24 mouse cellular contexts compared by ENCODE assay signal in the genomic region with DNA sequence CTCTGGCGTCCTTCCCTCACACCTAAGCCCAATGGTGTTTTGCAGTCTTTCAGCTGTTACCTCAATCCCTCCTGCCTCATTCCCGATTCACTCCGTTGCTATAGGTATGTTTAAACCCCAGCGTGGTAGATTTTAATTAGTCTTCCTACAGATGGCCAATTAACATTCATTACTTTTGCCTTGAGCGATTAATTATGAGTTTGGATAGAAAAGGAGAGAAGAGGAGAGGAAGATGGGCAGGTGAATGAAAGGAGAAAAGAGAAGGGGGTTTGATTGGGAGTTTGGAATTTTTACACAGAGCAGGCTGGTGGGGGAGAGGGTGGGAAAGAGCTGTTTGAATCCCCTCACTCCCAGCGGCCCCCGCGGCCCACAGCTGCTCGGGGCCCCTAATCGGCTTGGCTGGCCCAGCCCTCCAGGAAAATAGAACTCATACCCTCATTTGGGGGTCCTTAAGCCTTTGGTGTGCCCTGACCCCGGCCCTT. TPM values are rescaled to one million over a fixed set of nuclear protein-coding genes. Genes with fewer than 3 reads are reported as not detected.
DNase-seq lines count a peak whose midpoint lies in the region; ATAC-seq and TF ChIP-seq lines count a peak whose summit lies in the region.
"Had no signal": no experiment of that assay in that cellular context is flagged by ENCODE, and none has a peak within 500 bp of the region (broad histone marks: within the 10 kb centered on the region; RNA-seq: fewer than 3 reads in every experiment).

No protein-coding gene starts in this region.

- H3K4me1 ChIP-seq in midbrain, embryonic 10.5 days, result peaks cover 40% of the 10 kb centered on the region
- H3K4me1 ChIP-seq in midbrain, embryonic 16.5 days (ENCODE audit: control insufficient read depth, insufficient read depth, low read length), result peaks cover 5% of the 10 kb centered on the region; the same call in 1 of the 2 replicates
- H3K4me1 ChIP-seq in forebrain, embryonic 15.5 days, result peaks cover 15% of the 10 kb centered on the region
- H3K4me1 ChIP-seq in midbrain, embryonic 13.5 days (replicated peaks), result peaks cover 11% of the 10 kb centered on the region
- no peaks in the 10 kb centered on the region for H3K4me1 ChIP-seq in lung, adult 2 months (ENCODE audit: control insufficient read depth, insufficient read depth, low read length)
- H3K4me1 ChIP-seq: embryonic facial prominence, embryonic 12.5 days; heart, embryonic 13.5 days had no signal

- TF ChIP-seq POLR2A in lung, adult 2 months (IDR thresholded peaks at IDR 0.05; ENCODE audit: borderline replicate concordance, extremely low read depth, low read depth, low read length), result no peak

- TF ChIP-seq CTCF in lung, adult 2 months (IDR thresholded peaks at IDR 0.05; ENCODE audit: insufficient read depth, low read length), result no peak

- no peaks in the 10 kb centered on the region for H3K36me3 ChIP-seq in midbrain, embryonic 10.5 days
- H3K36me3 ChIP-seq in midbrain, embryonic 16.5 days (ENCODE audit: control insufficient read depth, insufficient read depth, low read length), result no peaks in the 10 kb centered on the region
- H3K36me3 ChIP-seq in forebrain, embryonic 15.5 days, result no peaks in the 10 kb centered on the region
- H3K36me3 ChIP-seq in midbrain, embryonic 13.5 days, result no peaks in the 10 kb centered on the region
- H3K36me3 ChIP-seq: embryonic facial prominence, embryonic 12.5 days; heart, embryonic 13.5 days had no signal

- H3K27ac ChIP-seq in midbrain, embryonic 10.5 days (replicated peaks), result peak overlapping the region; percentile 72
- no peak overlapping the region for H3K27ac ChIP-seq in midbrain, embryonic 16.5 days (ENCODE audit: low read length)
- H3K27ac ChIP-seq in forebrain, embryonic 15.5 days (replicated peaks), result peak overlapping the region; percentile 77
- no peak overlapping the region for H3K27ac ChIP-seq in midbrain, embryonic 13.5 days
- H3K27ac ChIP-seq: embryonic facial prominence, embryonic 12.5 days; heart, embryonic 13.5 days; left cerebral cortex, adult 2 months had no signal

- no peak overlapping the region for H3K4me2 ChIP-seq in midbrain, embryonic 16.5 days (ENCODE audit: low read length)
- H3K4me2 ChIP-seq in forebrain, embryonic 15.5 days (replicated peaks), result peak overlapping the region; percentile 45
- H3K4me2 ChIP-seq in midbrain, embryonic 13.5 days (replicated peaks), result peak overlapping the region; percentile 22
- H3K4me2 ChIP-seq: embryonic facial prominence, embryonic 12.5 days; heart, embryonic 13.5 days; liver, embryonic 11.5 days; lung, embryonic 14.5 days had no signal

- 51% methylated on average over 11 of the region's 11 CpGs for WGBS in midbrain, embryonic 10.5 days
- 18% methylated on average over 11 of the region's 11 CpGs for WGBS in midbrain, embryonic 16.5 days
- 6% methylated on average over 11 of the region's 11 CpGs for WGBS in forebrain, embryonic 15.5 days
- WGBS in midbrain, embryonic 13.5 days, result 24% methylated on average over 11 of the region's 11 CpGs
- 60% methylated on average over 11 of the region's 11 CpGs for WGBS in lung, adult 2 months

- H3K9ac ChIP-seq in midbrain, embryonic 16.5 days (ENCODE audit: low read depth, low read length), result no peak overlapping the region
- peak overlapping the region; percentile 33 for H3K9ac ChIP-seq in forebrain, embryonic 15.5 days (replicated peaks)
- H3K9ac ChIP-seq in midbrain, embryonic 13.5 days (replicated peaks), result no peak overlapping the region
- H3K9ac ChIP-seq: embryonic facial prominence, embryonic 12.5 days; heart, embryonic 13.5 days; lung, embryonic 14.5 days had no signal

- ATAC-seq in midbrain, embryonic 16.5 days, result no peak
- ATAC-seq in forebrain, embryonic 15.5 days (replicated peaks), result peak; percentile 80
- ATAC-seq in midbrain, embryonic 13.5 days, result peak; percentile 65

- no peaks in the 10 kb centered on the region for H3K9me3 ChIP-seq in midbrain, embryonic 10.5 days (replicated peaks)
- H3K9me3 ChIP-seq in midbrain, embryonic 16.5 days (replicated peaks; ENCODE audit: control insufficient read depth, low read length, poor library complexity, severe bottlenecking), result no peaks in the 10 kb centered on the region
- H3K9me3 ChIP-seq in forebrain, embryonic 15.5 days, result no peaks in the 10 kb centered on the region
- H3K9me3 ChIP-seq in midbrain, embryonic 13.5 days, result no peaks in the 10 kb centered on the region
- H3K9me3 ChIP-seq: embryonic facial prominence, embryonic 12.5 days; heart, embryonic 13.5 days had no signal

- no peak overlapping the region for H3K4me3 ChIP-seq in midbrain, embryonic 10.5 days
- H3K4me3 ChIP-seq in midbrain, embryonic 16.5 days (ENCODE audit: low read depth, low read length), result no peak overlapping the region
- H3K4me3 ChIP-seq in forebrain, embryonic 15.5 days, result peak overlapping the region; percentile 24
- H3K4me3 ChIP-seq in midbrain, embryonic 13.5 days (replicated peaks), result no peak overlapping the region
- H3K4me3 ChIP-seq in lung, adult 2 months (replicated peaks; ENCODE audit: extremely low read depth, low read depth, low read length), result no peak overlapping the region
- H3K4me3 ChIP-seq: embryonic facial prominence, embryonic 12.5 days; erythroblast, embryonic 14.5 days; heart, embryonic 13.5 days; left cerebral cortex, adult 2 months had no signal

- H3K27me3 ChIP-seq in midbrain, embryonic 10.5 days (ENCODE audit: low read depth, poor library complexity, severe bottlenecking), result peaks cover 17% of the 10 kb centered on the region
- no peaks in the 10 kb centered on the region for H3K27me3 ChIP-seq in midbrain, embryonic 16.5 days (ENCODE audit: control insufficient read depth, insufficient read depth, low read depth, low read length)
- no peaks in the 10 kb centered on the region for H3K27me3 ChIP-seq in forebrain, embryonic 15.5 days
- no peaks in the 10 kb centered on the region for H3K27me3 ChIP-seq in midbrain, embryonic 13.5 days
- H3K27me3 ChIP-seq: embryonic facial prominence, embryonic 12.5 days had no signal

- DNase-seq in midbrain, embryonic 10.5 days (ENCODE audit: low spot score), result peak; percentile 41
- no peak for DNase-seq in lung, adult 2 months
- DNase-seq in cerebellum, postnatal 36 days, result no peak
- DNase-seq in spleen, postnatal 10 days (ENCODE audit: low spot score in 2 of 2), result no peak
- DNase-seq: adrenal gland, postnatal 10 days; cerebellum, adult 11 months; gastrocnemius, postnatal 14 days; heart, adult 18-20 months; kidney, postnatal 36 days; layer of hippocampus, adult 9-11 months; left cerebral cortex, postnatal 4 days; lung, embryonic 14.5 days; lung, postnatal 4 days; thymus, postnatal 25 days had no signal

RNA-seq across cellular contexts. Expression of gene Emx1, which starts 21.8 kb away (rescaled TPM):
- polyA plus RNA-seq in midbrain, embryonic 10.5 days (2016; fragmentation: Nextera tagmentation; extraction: Ambion mirVana), result 2.2 and 3.5 TPM in 2 replicates
- 0.75 and 1.2 TPM in 2 replicates for polyA plus RNA-seq in midbrain, embryonic 16.5 days (2015; fragmentation: Nextera tagmentation; extraction: Ambion mirVana)
- polyA plus RNA-seq in forebrain, embryonic 15.5 days (2015; fragmentation: Nextera tagmentation; extraction: Ambion mirVana), result 68.9 and 78.8 TPM in 2 replicates
- 1.8 and 7.2 TPM in 2 replicates for polyA plus RNA-seq in midbrain, embryonic 13.5 days (2015; fragmentation: Nextera tagmentation; extraction: Ambion mirVana)
- not detected in 2 replicates for polyA plus RNA-seq in lung, adult 2 months (2012; rRNA removed)
- polyA plus RNA-seq: erythroblast, embryonic 14.5 days; heart, embryonic 13.5 days; intestine, embryonic 14.5 days; lung, embryonic 14.5 days; small intestine, adult 2 months had no signal

RNA-seq across cellular contexts. Expression of gene Spr, which starts 27.9 kb away (rescaled TPM):
- 48.5 and 55.7 TPM in 2 replicates for polyA plus RNA-seq in midbrain, embryonic 10.5 days (2016; fragmentation: Nextera tagmentation; extraction: Ambion mirVana)
- 25.3 and 28.7 TPM in 2 replicates for polyA plus RNA-seq in midbrain, embryonic 16.5 days (2015; fragmentation: Nextera tagmentation; extraction: Ambion mirVana)
- polyA plus RNA-seq in forebrain, embryonic 15.5 days (2015; fragmentation: Nextera tagmentation; extraction: Ambion mirVana), result 29.7 and 34.6 TPM in 2 replicates
- polyA plus RNA-seq in midbrain, embryonic 13.5 days (2015; fragmentation: Nextera tagmentation; extraction: Ambion mirVana), result 19.4 and 22.2 TPM in 2 replicates
- 33.2 and 33.6 TPM in 2 replicates for polyA plus RNA-seq in lung, adult 2 months (2012; rRNA removed)

Comparison
In these comparisons a context has a peak if more than half of its experiments do, and no peak if none do; other contexts are left out.
1. H3K27ac ChIP-seq: peak in midbrain, embryonic 10.5 days (single experiment) and forebrain, embryonic 15.5 days (single experiment); none in midbrain, embryonic 16.5 days (single experiment) and midbrain, embryonic 13.5 days (single experiment).